Mouse (Mus musculus): ENCODE results near the gene Rcor2.

DNA sequence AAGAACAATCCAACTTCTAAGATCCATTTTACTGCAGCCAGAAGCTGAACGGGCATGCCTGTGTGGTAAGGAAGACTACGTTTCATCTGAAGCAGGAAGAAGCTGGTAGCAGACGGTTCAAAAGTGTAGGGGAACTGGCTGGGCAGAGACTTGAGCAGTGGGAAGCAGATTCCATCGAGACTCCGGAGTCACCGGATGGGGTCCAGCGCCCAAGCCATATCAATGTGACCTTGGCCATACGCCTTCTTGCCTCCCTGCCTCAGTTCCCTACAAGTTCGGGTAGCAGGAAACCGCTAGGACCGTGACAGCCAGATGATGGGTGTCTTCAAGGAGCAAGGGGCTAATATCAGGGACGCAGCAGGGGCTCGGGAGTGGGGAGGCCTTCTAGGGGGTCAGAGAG, 26.8 kb upstream of the Rcor2 start:
- TF ChIP-seq CTCF (IDR thresholded peaks at IDR 0.05; ENCODE audit: control insufficient read depth, insufficient read depth, insufficient replicate concordance, low read depth, low read length) = no peak
- TF ChIP-seq POLR2A (IDR thresholded peaks at IDR 0.05; ENCODE audit: control insufficient read depth, low read depth, low read length) = no peak
